Mouse (Mus musculus): Measurements from ENCODE around the gene Sae1. TPM values are rescaled to one million over a fixed set of nuclear protein-coding genes. Genes with fewer than 3 reads are reported as not detected.
A peak's percentile ranks its signal among the peaks of the same experiment; 100 is the strongest.

The Sae1 gene
- 184 and 212 TPM in 2 replicates for polyA plus RNA-seq (2015; fragmentation: Nextera tagmentation; extraction: Ambion mirVana)

DNA sequence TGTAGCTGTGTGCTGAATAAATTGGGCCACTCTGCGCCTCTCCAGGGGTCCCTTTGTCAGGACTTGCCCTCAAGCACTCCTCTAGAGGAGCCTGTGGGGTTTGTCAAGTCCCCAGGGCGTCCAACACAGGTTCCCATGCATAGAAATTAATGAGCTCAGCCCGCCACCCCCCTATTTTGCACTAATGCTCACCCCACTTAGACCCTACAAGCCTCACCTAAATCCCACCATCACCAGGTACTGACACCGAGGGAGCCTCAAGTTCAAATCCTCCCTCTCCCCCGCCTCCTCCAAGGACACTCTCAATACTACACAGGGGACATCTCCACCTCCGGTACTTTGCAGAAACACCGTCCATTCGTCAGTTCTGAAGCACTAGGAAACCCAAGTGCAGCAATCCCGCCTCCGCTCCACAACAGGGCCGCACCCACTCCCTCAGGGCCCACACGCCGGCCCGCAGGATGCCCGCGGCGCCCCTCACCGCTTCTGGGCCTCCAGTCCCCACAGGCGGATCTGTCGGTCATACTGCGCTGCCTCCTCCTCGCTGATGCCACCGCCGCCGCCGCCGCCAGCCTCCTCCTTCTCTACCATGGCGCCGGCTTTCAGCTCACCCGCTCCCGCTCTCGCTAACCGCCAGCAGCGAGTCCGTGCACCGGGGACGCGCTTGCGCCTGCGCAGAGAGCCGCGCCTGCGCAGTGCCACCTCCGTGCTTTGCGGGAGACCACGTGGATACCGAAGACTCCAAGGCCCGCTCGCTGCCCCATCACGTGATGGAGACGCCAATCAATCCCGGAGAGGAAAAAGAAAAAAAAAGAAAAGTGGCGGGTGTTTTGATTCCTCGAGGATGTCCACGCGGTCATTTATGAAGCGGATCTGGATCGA lies at the start of gene Sae1:
TSS of gene Sae1 (minus strand) at position 647 of the 882 bp plus-strand sequence.
- H3K4me2 ChIP-seq (ENCODE audit: low read length), result peak within 1 kb of the TSS; percentile 81
- H3K27me3 ChIP-seq (ENCODE audit: insufficient read depth, low read length), result no peaks in the 10 kb centered on the region
- H3K4me3 ChIP-seq (replicated peaks; ENCODE audit: low read depth, low read length), result peak within 1 kb of the TSS; percentile 91
- H3K36me3 ChIP-seq (ENCODE audit: insufficient read depth, low read length), result no peaks in the 10 kb centered on the region
- peaks cover 11% of the 10 kb centered on the region for H3K4me1 ChIP-seq (replicated peaks; ENCODE audit: insufficient read depth, low read length)
- DNase-seq (ENCODE audit: low spot score) (peak; percentile 97), ATAC-seq (replicated peaks; ENCODE audit: low FRiP score, low read depth) (peak; percentile 96)
- TF ChIP-seq CTCF (IDR thresholded peaks at IDR 0.05; ENCODE audit: low read depth), result no peak
- peak within 1 kb of the TSS; percentile 65; the same call in 1 of the 2 replicates for H3K27ac ChIP-seq
- WGBS, result under 1% methylated on average over 58 of the region's 58 CpGs
- no peaks in the 10 kb centered on the region for H3K9me3 ChIP-seq (replicated peaks; ENCODE audit: low read length)
- H3K9ac ChIP-seq (ENCODE audit: low read depth, low read length), result peak within 1 kb of the TSS; percentile 86

- no peak for TF ChIP-seq CTCF (IDR thresholded peaks at IDR 0.05; ENCODE audit: low read depth)
- Histone ChIP-seq H3K36me3 (ENCODE audit: insufficient read depth, low read length) (peaks cover 67% of the 10 kb centered on the region), H3K27me3 (ENCODE audit: insufficient read depth, low read length) (no peaks in the 10 kb centered on the region), H3K4me3 (replicated peaks; ENCODE audit: low read depth, low read length) (no peak overlapping the region), H3K9ac (ENCODE audit: low read depth, low read length) (no peak overlapping the region), H3K4me1 (replicated peaks; ENCODE audit: insufficient read depth, low read length) (no peaks in the 10 kb centered on the region), H3K9me3 (replicated peaks; ENCODE audit: low read length) (no peaks in the 10 kb centered on the region), H3K27ac (no peak overlapping the region), H3K4me2 (ENCODE audit: low read length) (no peak overlapping the region)
- ATAC-seq (replicated peaks; ENCODE audit: low FRiP score, low read depth) (no peak), DNase-seq (ENCODE audit: low spot score) (no peak)
- WGBS, result 80% methylated on average over 9 of the region's 9 CpGs
Measured at GRCm38 (mm10) chr7:16435088-16435487, 47.5 kb upstream of the Sae1 start.

DNA sequence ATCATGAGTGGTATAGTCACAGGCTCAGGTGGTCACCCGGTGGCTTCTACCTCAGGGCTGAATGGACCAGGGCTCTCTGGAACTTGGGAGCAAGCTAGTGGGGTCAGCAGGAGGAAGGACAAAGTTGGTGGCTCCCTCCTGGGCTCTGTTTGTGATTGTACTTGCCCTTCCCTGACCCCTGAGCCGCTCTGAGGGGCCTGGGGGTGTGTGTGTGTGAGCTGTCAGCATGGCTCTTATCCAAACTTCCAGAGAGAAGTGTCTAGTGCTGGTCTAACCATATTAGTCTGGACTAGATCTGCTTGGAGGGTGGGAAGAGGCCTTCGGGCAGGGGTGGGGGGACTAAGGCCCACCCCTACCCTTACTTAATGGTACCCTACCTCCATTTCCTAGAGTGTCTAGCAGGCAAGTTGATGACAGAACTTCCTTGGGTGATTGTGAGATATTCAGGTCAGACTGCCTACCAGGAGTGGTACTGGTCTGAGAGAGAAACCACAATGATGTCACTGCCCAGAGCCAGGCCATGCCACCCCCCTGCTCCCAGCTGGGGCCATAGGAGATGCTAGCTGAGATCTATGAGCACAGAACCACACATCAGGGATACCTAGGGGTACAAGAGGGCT lies 45.9 kb upstream of the Sae1 start:
- H3K9me3 ChIP-seq (replicated peaks; ENCODE audit: low read length), result no peaks in the 10 kb centered on the region
- H3K36me3 ChIP-seq (ENCODE audit: insufficient read depth, low read length), result peaks cover 83% of the 10 kb centered on the region
- no peak overlapping the region for H3K4me2 ChIP-seq (ENCODE audit: low read length)
- no peak overlapping the region for H3K9ac ChIP-seq (ENCODE audit: low read depth, low read length)
- no peaks in the 10 kb centered on the region for H3K27me3 ChIP-seq (ENCODE audit: insufficient read depth, low read length)
- H3K27ac ChIP-seq, result no peak overlapping the region
- WGBS, result 87% methylated on average over 3 of the region's 3 CpGs
- ATAC-seq (replicated peaks; ENCODE audit: low FRiP score, low read depth) (no peak), DNase-seq (ENCODE audit: low spot score) (no peak)
- H3K4me3 ChIP-seq (replicated peaks; ENCODE audit: low read depth, low read length), result no peak overlapping the region
- TF ChIP-seq CTCF (IDR thresholded peaks at IDR 0.05; ENCODE audit: low read depth), result no peak
- no peaks in the 10 kb centered on the region for H3K4me1 ChIP-seq (replicated peaks; ENCODE audit: insufficient read depth, low read length)

- ATAC-seq (replicated peaks; ENCODE audit: low FRiP score, low read depth), result peak; percentile 86; the same call in 1 of the 2 replicates
- WGBS, result 60% methylated on average over 4 of the region's 4 CpGs
- Histone ChIP-seq H3K4me3 (replicated peaks; ENCODE audit: low read depth, low read length) (no peak overlapping the region), H3K9me3 (replicated peaks; ENCODE audit: low read length) (no peaks in the 10 kb centered on the region), H3K36me3 (ENCODE audit: insufficient read depth, low read length) (peaks cover 81% of the 10 kb centered on the region), H3K27me3 (ENCODE audit: insufficient read depth, low read length) (no peaks in the 10 kb centered on the region), H3K9ac (ENCODE audit: low read depth, low read length) (no peak overlapping the region), H3K4me1 (replicated peaks; ENCODE audit: insufficient read depth, low read length) (no peaks in the 10 kb centered on the region), H3K27ac (no peak overlapping the region), H3K4me2 (ENCODE audit: low read length) (no peak overlapping the region)
- DNase-seq (ENCODE audit: low spot score), result peak; percentile 93
- TF ChIP-seq CTCF (IDR thresholded peaks at IDR 0.05; ENCODE audit: low read depth), result peak; percentile 86
Measured at GRCm38 (mm10) chr7:16426129-16426729, 38.6 kb upstream of the Sae1 start.

- ATAC-seq (replicated peaks; ENCODE audit: low FRiP score, low read depth), result peak; percentile 14; the same call in 1 of the 2 replicates
- H3K27ac ChIP-seq, result no peak overlapping the region
Measured at GRCm38 (mm10) chr7:16425721-16426120, 38.1 kb upstream of the Sae1 start.

DNA sequence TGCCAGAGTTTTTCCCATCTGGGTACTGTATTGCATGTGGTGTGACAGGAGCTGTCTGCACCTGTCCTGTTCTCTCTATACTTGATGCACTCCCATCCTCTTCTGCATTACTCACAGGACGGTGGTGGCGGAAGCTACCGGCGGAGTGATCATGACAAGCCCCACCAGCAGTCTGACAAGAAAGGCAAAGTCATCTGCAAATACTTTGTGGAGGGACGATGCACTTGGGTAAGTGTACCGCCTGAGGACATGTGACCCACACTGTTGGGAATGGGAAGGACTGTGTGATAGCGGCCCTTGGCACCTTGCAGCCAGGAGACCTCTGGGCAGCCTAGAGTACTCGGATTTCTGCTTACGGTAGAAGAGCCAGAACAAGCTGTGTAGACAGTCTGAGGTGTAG lies 36.1 kb upstream of the Sae1 start:
- Histone ChIP-seq H3K9ac (ENCODE audit: low read depth, low read length) (no peak overlapping the region), H3K4me2 (ENCODE audit: low read length) (no peak overlapping the region), H3K27ac (no peak overlapping the region), H3K9me3 (replicated peaks; ENCODE audit: low read length) (no peaks in the 10 kb centered on the region), H3K4me3 (replicated peaks; ENCODE audit: low read depth, low read length) (no peak overlapping the region), H3K27me3 (ENCODE audit: insufficient read depth, low read length) (no peaks in the 10 kb centered on the region), H3K36me3 (ENCODE audit: insufficient read depth, low read length) (peaks cover 80% of the 10 kb centered on the region), H3K4me1 (replicated peaks; ENCODE audit: insufficient read depth, low read length) (no peaks in the 10 kb centered on the region)
- no peak for TF ChIP-seq CTCF (IDR thresholded peaks at IDR 0.05; ENCODE audit: low read depth)
- DNase-seq (ENCODE audit: low spot score) (no peak), ATAC-seq (replicated peaks; ENCODE audit: low FRiP score, low read depth) (no peak)
- 88% methylated on average over 9 of the region's 9 CpGs for WGBS

More at GRCm38 (mm10) chr7:16425721-16426120, 38.1 kb upstream of the Sae1 start:
- TF ChIP-seq CTCF (IDR thresholded peaks at IDR 0.05; ENCODE audit: low read depth), result no peak
- no peak for DNase-seq (ENCODE audit: low spot score)
- Histone ChIP-seq H3K4me2 (ENCODE audit: low read length) (no peak overlapping the region), H3K9ac (ENCODE audit: low read depth, low read length) (no peak overlapping the region), H3K27me3 (ENCODE audit: insufficient read depth, low read length) (no peaks in the 10 kb centered on the region), H3K36me3 (ENCODE audit: insufficient read depth, low read length) (peaks cover 81% of the 10 kb centered on the region), H3K4me3 (replicated peaks; ENCODE audit: low read depth, low read length) (no peak overlapping the region), H3K4me1 (replicated peaks; ENCODE audit: insufficient read depth, low read length) (no peaks in the 10 kb centered on the region), H3K9me3 (replicated peaks; ENCODE audit: low read length) (no peaks in the 10 kb centered on the region)
- 83% methylated on average over 10 of the region's 10 CpGs for WGBS
